Mouse (Mus musculus) thymus, adult 2 months (tissue): ENCODE measurements around the gene Creb3l1.

Experiments
- CTCF ChIP-seq: fragments of 200-500 bp; IDR thresholded peaks from 2 replicates; pipeline ENCODE4 v1.5.1; 2012; ENCODE audit warnings: mild to moderate bottlenecking, control low read depth, low read length, moderate library complexity, borderline replicate concordance; ENCODE audit not compliant: control insufficient read depth, poor library complexity, insufficient read depth; ENCODE audit errors: extremely low read depth
- POLR2A ChIP-seq: fragments of 200-500 bp; IDR thresholded peaks from 2 replicates; pipeline ENCODE4 v1.6.1; 2012; ENCODE audit warnings: mild to moderate bottlenecking, low read length, control low read depth, moderate library complexity; ENCODE audit not compliant: control insufficient read depth, poor library complexity, insufficient read depth; ENCODE audit errors: extremely low read depth

DNA sequence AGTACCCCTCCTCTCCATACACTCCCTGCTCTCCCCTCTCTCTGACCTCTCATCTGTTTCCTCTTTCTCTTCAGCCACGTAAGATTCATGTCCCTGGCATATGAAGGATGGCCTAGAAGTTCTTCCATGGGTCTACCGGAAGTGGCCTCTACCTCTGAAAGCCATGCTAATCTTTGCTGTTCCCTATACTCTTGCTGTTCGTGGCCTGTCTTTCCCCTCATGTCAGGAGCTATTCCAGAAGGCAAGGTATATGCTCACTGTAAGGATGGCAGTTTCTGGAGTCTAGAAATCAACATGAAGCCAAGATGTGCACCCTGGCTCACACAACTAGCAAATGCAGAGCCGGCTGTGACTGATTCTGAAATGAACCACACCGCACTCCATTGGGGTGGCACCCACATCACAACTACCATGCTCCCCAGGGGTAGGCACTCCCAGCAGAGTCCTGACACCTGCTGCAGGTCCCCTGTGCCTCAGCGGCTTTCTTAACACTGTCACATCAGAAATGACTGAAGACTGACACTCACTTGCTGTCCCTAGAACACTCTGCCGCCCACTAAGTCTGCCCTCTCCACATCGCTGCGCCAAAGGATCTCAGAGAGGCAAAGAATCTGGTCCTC lies 39.3 kb downstream of the Creb3l1 start:
- TF ChIP-seq POLR2A (no peak), CTCF (no peak)
